Mouse (Mus musculus) heart, postnatal 14 days (tissue): ENCODE measurements around the gene Lin7c. TPM values are rescaled to one million over a fixed set of nuclear protein-coding genes. Genes with fewer than 3 reads are reported as not detected.
"Not testable (repeated sequence)": the region's sequence is repeated elsewhere in the genome, so short reads cannot be mapped to it uniquely, and the experiment has no call there.

Experiments used
- DNase-seq, 2 experiments: peaks; one replicate each; pipeline ENCODE4 v3.0.0; 2021 to 2022
- intact Hi-C: fragments of 180-260 bp; cut with DNase I; formaldehyde crosslinking; loops from one replicate; pipeline ENCODE4 v1.15.1; 2025
- long read RNA-seq, 2 experiments: library from polyadenylated mRNA; stranded (forward); transcript quantifications; one replicate each; pipeline ENCODE4 v2.0.0; 2021
- total RNA-seq, 2 experiments: library from RNA; stranded (reverse); gene quantifications; 2 replicates each; pipeline ENCODE4 v1.2.3; 2021

Lin7c gene
- 10 to 100 TPM; 45.2 to 46.4 TPM for total RNA-seq
- long read RNA-seq, experiment 1, full-length matches to known transcripts = 52 of 65 reads
- long read RNA-seq, experiment 1, partial matches to known transcripts = 12 of 65 reads
- long read RNA-seq, experiment 1, other reads (novel, unspliced or antisense) = 1 of 65 reads
- long read RNA-seq, experiment 2, full-length matches to known transcripts = 36 of 42 reads
- long read RNA-seq, experiment 2, partial matches to known transcripts = 5 of 42 reads
- long read RNA-seq, experiment 2, other reads (novel, unspliced or antisense) = 1 of 42 reads

DNA sequence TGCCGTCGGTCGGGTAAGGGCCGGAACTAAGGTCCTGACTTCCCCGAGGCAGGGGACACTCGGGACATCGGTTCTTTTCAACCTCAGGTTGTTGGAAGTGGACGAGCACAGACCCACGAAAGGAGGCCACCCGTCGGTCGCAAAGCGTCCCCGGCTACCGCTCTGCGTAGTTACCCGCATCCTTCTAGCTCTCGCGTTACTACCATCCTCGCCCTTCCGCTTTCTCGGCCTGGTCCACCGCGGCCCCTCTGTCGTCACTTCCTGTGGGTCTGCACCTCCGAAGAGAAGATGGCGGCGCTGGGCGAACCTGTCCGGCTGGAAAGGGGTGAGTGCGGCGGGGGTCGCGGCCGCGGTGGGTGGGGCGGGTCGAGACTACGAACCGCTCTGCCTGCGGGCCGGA is at the start of gene Lin7c:
TSS of gene Lin7c (plus strand) at position 257 of the 400 bp plus-strand sequence.
- peak; percentile 91 to 95 for DNase-seq
- intact Hi-C loops = no loop called here

DNA sequence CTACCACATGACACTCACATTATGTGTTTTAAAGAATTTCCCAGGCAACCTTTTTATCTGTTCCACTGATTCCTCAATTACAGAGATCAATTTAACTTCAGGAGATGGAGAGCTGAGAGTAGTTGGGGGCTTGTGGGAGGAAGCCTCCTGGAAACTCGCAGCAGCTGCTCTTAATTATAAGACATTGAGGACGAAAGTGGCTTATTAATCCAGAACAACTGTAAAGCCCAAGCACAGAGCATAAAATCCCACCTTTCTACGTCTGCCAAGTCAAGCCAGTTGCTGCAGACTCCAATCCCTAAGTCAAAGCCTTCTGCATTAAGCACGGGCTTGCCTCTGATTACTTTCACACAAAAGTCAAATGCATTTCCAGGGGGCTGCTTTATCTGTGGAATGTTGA is 44.3 kb upstream of the Lin7c start:
- no peak for DNase-seq
- intact Hi-C loops = no loop called here

DNA sequence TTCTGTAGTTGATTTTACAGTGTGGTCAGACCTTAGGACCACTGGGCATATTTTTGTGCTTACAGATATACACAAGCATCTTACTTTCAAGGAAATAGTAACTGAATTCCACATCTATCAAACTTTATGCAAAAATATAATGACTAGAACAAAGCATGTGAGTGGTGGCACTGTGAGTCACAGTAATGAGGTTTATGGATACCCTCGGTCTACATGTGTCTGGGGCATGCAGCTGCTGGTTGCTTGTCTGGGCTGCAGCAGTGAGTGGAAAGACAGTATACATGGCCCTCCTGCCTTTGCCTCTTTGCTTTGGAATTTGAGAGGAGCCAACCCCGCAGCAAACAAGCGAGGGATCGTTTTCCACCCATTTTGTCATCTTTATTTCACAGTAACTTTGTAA is 42.3 kb upstream of the Lin7c start:
- intact Hi-C loops = no loop called here
- DNase-seq = no peak

DNA sequence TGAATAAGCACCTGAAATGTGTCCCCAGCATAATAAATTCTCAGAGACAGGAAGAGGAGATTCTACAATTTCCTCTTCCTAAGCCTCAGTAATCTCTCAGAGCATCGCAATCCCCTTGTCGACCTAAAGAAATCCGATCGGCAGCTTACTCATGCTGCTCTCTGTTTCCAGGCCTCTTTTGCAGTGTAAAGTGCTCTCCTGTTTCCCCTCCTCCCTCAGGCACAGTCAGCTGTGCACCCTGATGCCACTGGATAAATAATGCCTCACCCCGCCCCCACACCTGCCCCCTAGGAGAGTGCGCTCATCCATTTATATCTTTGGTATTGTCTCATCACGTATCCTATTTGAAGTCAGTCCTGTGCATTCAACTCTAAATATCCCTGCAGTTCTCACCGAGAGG is 41.9 kb upstream of the Lin7c start:
- DNase-seq = no peak
- intact Hi-C loops = no loop called here

DNA sequence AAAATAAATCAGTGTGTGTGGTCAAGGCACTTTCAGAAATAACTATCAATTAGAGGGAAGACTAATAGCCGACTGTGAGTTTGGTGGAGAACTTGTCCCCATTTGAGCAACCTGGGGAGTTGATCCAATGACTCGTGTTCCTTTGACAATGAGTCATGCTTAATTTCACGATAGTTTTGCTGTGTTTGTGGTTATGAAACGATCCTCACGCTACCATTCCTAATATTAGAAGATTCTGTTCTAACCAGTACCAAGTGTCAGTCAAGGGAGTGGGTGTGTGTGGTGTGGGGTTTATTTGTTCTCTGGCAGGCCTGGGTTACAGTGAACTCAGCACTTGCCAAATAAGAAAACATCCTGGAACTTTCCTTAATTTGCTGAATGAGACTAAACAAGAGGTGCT is 35.1 kb upstream of the Lin7c start:
- no peak for DNase-seq
- intact Hi-C loops = loop anchor here (10.0 kb wide), 1 partner anchor 121 kb away; no protein-coding TSS in a partner anchor

DNA sequence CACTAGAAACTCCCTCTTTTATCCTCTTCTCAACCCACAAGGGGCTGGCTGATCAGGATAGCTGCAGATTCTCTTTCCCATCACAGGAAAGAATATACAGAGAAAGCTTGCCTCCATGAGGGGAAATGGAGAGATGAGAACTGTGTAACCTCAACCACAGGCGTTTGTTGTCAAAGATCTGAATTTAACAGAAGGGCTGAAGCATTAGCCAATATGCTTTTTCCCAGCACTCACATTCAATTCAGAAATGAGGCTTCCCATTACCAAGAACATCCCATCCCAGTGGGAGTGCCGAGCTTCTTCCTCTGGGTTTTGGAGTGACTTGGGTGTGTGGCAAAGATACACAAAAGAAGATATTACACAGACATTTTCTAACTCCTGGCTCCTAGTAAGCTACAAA is 31.0 kb upstream of the Lin7c start:
- intact Hi-C loops = loop anchor here (10.0 kb wide), 1 partner anchor 125 kb away; no protein-coding TSS in a partner anchor

DNA sequence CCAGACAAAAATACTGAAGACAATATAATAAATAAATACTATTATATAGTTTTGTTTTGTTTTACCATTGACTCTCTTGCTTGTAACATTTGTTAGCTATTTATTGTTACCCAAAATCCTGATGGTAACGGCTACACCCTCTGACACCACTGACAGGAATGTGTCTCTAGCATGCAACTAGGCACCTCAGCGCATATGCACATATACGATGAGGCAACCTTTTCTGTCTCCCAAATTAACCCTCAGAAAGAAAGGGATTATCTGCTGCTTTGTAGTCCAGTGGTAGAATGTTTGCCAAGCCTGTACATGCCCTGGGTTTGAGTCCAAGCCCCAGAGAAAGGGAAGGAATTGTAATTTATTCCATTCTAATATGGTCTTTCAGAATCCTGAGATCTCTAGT is 29.8 kb upstream of the Lin7c start:
- DNase-seq = no peak
- intact Hi-C loops = no loop called here

More for the DNA sequence above, 31.0 kb upstream of the Lin7c start:
- no peak for DNase-seq

DNA sequence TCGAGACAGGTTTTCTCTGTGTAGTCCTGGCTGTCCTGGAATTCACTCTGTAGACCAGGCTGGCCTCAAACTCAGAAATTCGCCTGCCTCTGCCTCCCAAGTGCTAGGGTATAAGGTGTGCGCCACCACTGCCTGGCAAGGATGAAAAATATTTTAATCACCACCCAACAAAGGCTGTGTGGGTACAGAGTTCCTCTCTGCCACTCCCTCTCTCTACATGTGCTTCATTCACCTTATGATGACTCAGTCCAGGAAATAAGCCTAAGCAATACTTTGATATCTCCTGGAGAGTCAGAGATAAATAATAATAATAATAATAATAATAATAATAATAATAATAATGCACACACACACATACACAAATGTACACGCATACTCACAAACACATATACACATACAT is 11.2 kb upstream of the Lin7c start:
- DNase-seq, intact Hi-C loops: not testable (repeated sequence)

DNA sequence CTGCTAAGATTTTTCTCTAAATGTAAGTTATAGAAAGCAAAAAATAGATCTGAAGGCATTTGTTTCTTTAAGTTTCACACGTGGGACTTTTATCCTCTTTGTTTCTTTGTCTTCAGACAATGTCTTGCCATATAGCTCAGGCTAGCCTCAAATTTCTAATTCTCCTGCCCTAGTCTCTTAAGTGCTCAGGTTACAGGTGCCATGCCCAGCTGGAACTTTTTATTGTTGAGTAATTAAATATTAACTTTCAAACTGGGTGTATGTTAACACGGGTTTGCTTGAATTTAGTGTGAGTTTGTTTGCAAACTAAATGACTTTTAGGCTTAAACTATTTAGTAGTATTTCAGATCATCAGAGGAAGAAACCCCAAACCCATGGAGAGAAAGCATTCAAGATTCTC is 9.5 kb upstream of the Lin7c start:
- intact Hi-C loops = loop anchor here (10.0 kb wide), 1 partner anchor 186 kb away; no protein-coding TSS in a partner anchor
- DNase-seq = no peak

DNA sequence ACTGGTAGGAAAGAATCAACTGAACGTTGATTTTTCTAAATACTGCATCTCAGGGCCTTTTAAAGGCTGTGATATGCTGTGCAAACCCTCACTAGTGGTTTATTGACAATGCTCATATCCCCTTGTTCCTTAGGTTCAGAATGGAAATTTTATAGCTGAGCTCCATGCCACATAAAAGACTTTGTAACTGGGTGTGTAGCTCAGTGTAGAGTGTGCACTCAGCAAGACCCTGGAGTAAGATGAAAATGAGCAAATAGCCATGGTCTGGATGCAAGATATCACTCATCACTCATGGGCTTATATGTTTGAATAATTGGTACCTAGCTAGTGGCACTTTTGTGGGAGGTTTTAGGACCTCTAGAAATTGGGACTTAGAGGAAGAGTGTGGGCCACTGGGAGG is 9.0 kb upstream of the Lin7c start:
- intact Hi-C loops = loop anchor here (10.0 kb wide), 1 partner anchor 187 kb away; no protein-coding TSS in a partner anchor
- no peak for DNase-seq

DNA sequence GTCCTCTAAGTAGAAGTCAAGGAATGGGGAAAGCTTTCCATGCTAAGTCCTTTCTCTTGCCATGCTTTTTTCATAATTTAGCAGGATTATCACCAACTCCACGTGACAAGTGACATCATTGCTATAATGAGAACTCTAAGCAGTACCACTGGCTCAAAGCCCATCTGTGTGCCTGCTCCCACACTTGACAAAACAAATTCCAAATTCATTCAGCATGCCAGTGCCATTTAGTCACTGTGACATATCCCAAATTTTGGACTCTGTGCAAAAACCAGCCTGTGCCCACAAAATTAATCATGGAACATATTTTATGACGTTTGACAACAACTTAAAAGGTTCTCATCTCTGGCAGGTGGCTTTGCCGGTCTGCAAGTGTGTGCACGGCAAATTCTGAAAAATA is 6.5 kb upstream of the Lin7c start:
- DNase-seq = peak; percentile 6 to 40
- intact Hi-C loops = loop anchor here (10.0 kb wide), 1 partner anchor 189 kb away; no protein-coding TSS in a partner anchor

DNA sequence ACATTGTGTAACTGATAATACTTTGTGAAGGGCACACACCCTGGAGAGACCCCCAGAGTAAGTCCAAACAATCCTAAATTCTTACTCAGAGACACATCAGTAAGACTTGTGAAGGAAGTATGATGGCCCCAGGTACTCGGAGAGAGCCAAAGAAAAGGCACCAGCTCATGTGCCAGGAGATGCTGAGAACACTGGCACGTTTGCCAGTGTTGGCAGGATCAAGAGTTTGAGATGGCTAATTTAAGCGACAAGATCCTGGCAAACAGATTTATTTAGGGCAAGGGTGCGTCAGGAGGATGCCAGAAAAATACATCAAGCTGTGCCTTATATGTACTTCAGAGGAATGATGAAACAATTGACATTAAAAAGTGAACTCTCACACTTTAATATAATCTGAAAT is 6.1 kb upstream of the Lin7c start:
- intact Hi-C loops = loop anchor here (10.0 kb wide), 1 partner anchor 190 kb away; no protein-coding TSS in a partner anchor
- peak; percentile 27 to 40 for DNase-seq

DNA sequence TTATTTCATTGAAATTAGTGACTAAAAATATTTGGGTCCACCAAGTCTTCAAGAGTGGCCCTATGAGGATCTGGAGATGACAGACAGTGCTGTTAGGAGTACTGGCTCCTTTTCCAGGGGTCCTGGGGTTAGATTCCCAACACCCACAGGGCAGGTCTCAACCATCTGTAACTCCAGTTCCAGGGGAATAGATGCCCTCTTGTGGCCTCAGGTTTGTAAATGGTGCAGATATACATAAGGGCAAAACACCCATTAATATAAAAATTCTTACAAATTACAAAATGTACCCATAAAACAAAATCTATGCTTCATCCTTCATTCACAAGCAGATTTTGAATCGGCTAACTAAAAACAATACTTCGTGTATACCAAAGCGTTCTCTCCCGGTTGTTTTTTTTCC is 585 bp upstream of the Lin7c start:
- no peak for DNase-seq
- intact Hi-C loops = no loop called here

DNA sequence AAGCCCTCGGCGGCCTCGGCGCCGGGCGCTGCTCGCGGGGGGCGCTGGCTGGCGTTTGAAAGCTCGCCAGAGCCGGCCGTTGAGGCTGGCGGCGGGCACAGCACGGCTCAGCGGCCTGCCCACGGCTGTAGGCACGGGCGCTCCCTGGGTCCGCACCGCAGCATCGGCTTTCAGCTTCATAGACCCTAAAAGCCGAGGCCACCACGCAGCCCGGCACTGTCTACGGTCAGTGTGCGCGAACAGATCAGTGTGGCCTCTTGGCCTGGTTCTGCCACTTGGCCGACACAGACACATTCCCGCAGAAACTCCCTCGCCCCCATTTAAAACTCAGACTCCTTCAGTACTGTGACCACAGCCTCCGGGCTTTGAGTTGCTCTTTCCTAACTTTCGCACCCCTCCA is 378 bp downstream of the Lin7c start:
- intact Hi-C loops = no loop called here
- no peak for DNase-seq

DNA sequence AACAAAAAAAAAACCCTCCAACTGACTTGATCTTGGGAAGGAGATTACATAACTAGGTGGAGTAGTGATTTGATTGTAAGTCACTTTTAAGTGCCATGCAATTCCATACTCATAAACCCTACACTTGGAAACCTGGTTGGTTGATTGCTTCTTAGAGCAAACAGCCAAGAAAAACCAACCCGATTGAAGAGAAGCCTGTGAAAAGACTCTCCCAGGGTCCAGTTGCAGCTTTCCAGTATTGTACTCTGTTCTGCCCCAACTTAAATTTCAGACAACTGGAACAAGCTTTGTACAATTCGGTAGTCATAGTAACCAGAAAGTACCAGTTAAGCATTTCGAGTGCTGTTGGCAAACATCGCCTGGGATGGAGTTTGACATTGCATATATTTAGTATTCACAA is 818 bp downstream of the Lin7c start:
- intact Hi-C loops = no loop called here
- no peak for DNase-seq

DNA sequence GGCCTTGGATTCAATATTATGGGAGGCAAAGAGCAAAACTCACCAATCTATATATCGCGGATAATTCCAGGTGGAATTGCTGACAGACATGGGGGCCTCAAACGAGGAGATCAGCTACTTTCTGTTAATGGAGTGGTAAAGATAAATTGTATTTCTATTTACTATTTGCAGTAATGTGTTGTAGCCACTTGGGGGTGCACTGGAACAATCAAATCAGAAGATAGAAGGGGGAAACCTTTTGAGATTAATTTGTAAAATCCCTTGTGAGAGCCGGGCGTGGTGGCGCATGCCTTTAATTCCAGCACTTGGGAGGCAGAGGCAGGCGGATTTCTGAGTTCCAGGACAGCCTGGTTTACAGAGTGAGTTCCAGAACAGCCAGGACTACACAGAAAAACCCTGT is 5.7 kb downstream of the Lin7c start:
- no peak for DNase-seq
- intact Hi-C loops = no loop called here

DNA sequence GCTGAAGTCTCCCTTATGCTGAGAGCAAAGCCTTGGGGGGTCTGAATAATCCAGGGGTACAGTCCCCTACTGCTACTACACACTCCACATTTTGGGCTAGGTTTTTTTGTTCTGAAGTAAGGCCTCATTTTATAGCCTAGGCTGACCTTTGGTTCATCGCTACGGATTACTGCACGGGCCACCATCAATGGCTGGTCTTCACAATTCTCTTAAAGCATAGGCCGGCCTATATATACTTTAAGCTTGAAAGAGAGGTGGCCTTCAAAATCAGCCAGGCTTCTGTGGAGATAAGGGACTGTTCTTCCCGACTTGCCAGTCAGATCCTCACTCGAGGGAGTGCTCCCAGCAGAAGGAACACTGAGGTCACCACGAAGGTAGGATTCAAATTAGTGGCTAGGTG is 12.2 kb downstream of the Lin7c start:
- intact Hi-C loops = loop anchor here (10.0 kb wide), 1 partner anchor 162 kb away; no protein-coding TSS in a partner anchor
- no peak for DNase-seq

DNA sequence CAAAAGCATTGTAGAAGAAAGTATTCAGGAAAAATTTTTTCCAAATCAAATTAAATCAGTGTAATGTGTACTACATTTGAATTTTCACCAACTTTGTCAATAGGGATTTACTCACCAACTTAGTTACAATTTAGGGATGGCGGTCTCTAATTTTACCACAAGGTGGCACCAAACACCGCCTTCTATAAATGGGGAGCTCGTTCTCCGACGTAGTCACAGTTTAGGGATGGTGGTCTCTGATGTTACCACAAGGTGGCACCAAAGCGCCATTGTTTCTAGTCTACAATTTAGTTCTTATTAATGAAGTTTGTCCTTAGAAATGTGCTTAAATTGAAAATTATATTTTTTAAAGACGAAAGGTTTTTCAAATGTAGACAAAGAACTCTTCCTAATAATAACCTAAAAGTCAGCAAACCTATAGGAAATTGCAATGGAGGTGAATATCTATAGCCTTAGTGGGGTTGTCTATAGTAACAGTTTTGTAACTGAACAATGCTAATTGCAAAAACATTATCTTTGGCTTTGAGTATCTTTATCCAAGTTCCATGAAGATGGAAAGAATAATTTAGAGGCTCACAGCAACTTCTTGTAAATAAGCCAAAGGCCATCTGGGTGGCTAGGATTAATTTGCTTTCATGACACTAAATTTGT is 13.6 kb downstream of the Lin7c start:
- intact Hi-C loops = loop anchor here (1.0 to 10.0 kb wide), 3 partner anchors 161 to 661 kb away; no protein-coding TSS in a partner anchor
- DNase-seq = peak; percentile 86 to 91

DNA sequence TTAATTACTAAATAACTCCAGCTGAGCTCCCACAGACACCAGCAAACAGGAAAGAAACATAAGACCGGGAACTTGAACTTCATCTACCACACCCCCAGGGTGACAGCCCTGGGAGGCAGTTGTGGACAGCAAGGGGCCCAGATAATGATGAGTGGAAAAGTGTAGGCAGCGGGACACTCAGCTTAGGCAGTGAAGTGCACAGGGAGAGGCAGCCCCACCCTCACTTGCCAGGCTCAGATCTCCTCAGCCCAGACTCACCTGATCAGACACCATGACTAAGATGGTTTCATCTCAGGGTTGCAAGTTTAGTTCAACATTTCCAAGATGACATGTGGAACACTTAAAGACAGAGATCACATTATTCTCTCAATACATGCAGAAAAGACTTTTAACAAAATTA is 18.5 kb downstream of the Lin7c start:
- intact Hi-C loops = loop anchor here (10.0 kb wide), 1 partner anchor 156 kb away; no protein-coding TSS in a partner anchor

DNA sequence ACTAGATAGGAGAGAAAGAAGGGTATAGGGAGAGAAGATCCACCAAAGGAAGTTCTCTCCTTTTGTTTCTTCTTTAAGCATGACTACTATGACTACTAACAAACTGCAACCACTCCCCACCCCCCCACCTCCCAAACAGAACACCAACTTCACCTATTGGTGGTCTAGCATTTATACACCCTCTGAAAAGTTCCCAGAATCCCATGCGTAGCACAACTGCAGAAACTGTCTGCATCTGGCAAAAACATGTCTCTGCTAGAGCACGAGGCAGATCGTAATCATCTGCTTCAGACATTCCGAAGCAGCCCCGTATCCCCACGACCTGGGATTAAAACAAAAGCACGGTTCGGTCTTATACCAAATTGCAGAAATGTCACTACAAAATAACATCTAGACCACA is 21.6 kb downstream of the Lin7c start:
- intact Hi-C loops = no loop called here
- no peak for DNase-seq

More for the DNA sequence above, 18.5 kb downstream of the Lin7c start:
- DNase-seq = no peak

DNA sequence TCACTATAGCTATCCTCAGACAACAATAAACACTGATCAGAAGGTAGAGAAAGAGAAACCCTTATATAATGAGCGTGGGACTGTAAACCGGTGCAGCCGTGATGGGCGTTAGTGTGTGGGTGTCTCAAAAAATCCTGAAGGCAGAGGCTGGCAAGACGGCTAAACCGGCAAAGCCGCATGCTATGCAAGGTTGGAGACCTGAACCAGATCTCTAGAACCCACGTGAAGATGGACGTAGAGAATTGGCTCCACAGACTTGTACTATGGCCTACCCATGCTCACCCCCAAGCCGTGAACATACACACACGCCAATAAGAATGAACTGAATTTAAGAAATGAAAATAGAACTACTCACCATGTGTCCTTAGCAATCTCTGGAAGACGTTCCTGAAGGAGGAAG is 22.1 kb downstream of the Lin7c start:
- intact Hi-C loops = no loop called here
- DNase-seq = no peak

DNA sequence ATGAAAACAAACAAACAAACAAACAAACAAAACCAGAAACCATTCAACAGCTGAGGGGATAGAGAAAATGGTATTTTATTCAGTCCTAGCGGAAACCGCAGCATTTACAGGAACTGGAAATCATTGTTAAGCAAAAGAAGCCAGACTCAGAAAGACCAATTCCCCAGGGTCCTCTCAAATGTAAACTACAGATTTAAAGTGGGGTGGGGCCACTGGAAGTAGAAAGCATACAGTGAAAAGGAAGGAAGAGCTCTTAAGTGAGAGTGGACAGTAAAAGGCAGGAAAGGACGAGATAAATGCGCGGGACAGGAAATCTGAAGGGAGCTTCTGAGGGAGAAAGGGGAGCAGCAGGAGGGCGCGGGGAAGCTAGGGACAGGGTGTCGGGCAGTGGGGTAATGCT is 22.6 kb downstream of the Lin7c start:
- intact Hi-C loops = no loop called here

More for the DNA sequence above, 22.6 kb downstream of the Lin7c start:
- no peak for DNase-seq
